Comparison of ENCODE assay signal across 1 mouse cellular context in the genomic region with DNA sequence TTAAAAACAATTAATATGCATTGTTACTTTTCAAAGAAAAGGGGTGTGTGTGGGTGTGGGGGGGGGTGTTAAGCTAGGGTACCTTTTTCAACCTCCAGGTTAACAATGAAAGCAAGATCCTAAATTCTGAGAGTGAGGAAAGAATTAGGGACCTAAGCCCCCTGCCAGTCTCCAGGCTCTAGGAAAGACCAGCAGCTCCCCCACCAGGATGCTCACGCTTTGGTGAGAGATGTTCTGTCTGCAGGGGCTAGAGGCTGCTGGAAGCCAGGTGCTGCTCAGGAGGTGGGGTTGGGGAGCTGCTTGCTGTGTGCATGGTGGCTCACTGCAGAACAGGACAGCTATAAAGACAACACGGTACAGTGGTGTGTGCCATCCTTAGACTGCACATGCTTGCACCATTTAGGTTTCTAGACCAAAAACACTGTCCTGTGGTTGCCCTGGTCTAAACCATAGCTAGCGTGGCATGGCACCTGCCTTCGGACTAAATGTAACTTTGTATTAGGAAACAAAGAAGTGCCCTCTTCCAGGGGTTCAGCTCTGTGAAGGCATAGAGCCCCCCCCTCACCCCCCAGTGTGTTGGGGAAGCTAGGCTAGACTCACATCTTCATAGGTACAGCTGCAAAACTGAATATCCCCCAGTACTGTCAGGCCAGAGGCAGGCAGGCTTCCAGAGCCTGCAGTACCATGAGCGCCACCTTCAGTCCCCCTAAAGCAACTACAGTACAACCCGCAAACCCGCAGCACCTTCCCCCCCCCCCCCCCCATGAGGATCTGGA.
TF ChIP-seq lines count a peak whose summit lies in the region.

No protein-coding gene starts in this region.

TF ChIP-seq in MEL, 35 proteins besides CTCF, POLR2A, EP300 and RAD21 (continued from another document):
- no peak for TF ChIP-seq POLR2AphosphoS2 (IDR thresholded peaks at IDR 0.05; ENCODE audit: low read length)
- no peak for TF ChIP-seq TBP (IDR thresholded peaks at IDR 0.05; ENCODE audit: low read depth, low read length)
- TF ChIP-seq MAX (IDR thresholded peaks at IDR 0.05; ENCODE audit: low read length), result no peak
- no peak for TF ChIP-seq ZNF384 (IDR thresholded peaks at IDR 0.05; ENCODE audit: low read depth, low read length)
- no peak for TF ChIP-seq MYC (IDR thresholded peaks at IDR 0.05; ENCODE audit: low read depth, low read length)
- TF ChIP-seq SMC3 (IDR thresholded peaks at IDR 0.05; ENCODE audit: low read depth, low read length), result peak; percentile 27; the same call in 1 of the 2 replicates
- TF ChIP-seq ZC3H11A (IDR thresholded peaks at IDR 0.05; ENCODE audit: low read depth, low read length), result peak; percentile 2; the same call in 1 of the 2 replicates
